Mouse (Mus musculus) midbrain, postnatal 0 days (tissue): ENCODE data around the gene Lin28b. TPM values are rescaled to one million over a fixed set of nuclear protein-coding genes. Genes with fewer than 3 reads are reported as not detected.

ENCODE experiments used
- ATAC-seq: fragments of 200-750 bp; cut with Nextera tagmentation; 2 replicates; pipeline ENCODE4 v1.8.0; 2017; ENCODE audit warnings: moderate number of reproducible peaks, mild to moderate bottlenecking, moderate TSS enrichment, moderate library complexity; ENCODE audit not compliant: low FRiP score
- DNase-seq: peaks from one replicate; pipeline ENCODE4 v3.0.0-alpha.2; 2015; ENCODE audit warnings: low spot score
- H3K27ac ChIP-seq: fragments of 300-500 bp; sonication (generic); 2 replicates; pipeline ENCODE4 v1.5.1; 2014; ENCODE audit warnings: low read depth, mild to moderate bottlenecking, low read length, mixed read lengths
- H3K27me3 ChIP-seq: fragments of 300-500 bp; sonication (generic); 2 replicates; pipeline ENCODE4 v1.6.1; 2014; ENCODE audit warnings: low read length, control low read depth, mixed read lengths; ENCODE audit not compliant: insufficient read depth
- H3K36me3 ChIP-seq: fragments of 300-500 bp; sonication (generic); 2 replicates; pipeline ENCODE4 v1.6.1; 2014; ENCODE audit warnings: low read length, control low read depth, mixed read lengths; ENCODE audit not compliant: insufficient read depth
- H3K4me1 ChIP-seq: fragments of 300-500 bp; sonication (generic); 2 replicates; pipeline ENCODE4 v1.6.1; 2014; ENCODE audit warnings: mild to moderate bottlenecking, control low read depth, antibody characterized with exemption, low read length, mixed read lengths; ENCODE audit not compliant: insufficient read depth
- H3K4me2 ChIP-seq: fragments of 300-500 bp; sonication (generic); 2 replicates; pipeline ENCODE4 v1.6.1; 2014; ENCODE audit warnings: low read depth, mild to moderate bottlenecking, low read length, mixed read lengths; ENCODE audit not compliant: poor library complexity, severe bottlenecking
- H3K4me3 ChIP-seq: fragments of 300-500 bp; sonication (generic); 2 replicates; pipeline ENCODE4 v1.5.1; 2014; ENCODE audit warnings: low read depth, mild to moderate bottlenecking, low read length, moderate library complexity
- H3K9ac ChIP-seq: fragments of 300-500 bp; sonication (generic); replicated peaks from 2 replicates; pipeline ENCODE4 v1.6.1; 2014; ENCODE audit warnings: mild to moderate bottlenecking, low read length, moderate library complexity, mixed read lengths; ENCODE audit not compliant: poor library complexity, severe bottlenecking
- H3K9me3 ChIP-seq: fragments of 300-500 bp; sonication (generic); 2 replicates; pipeline ENCODE4 v1.6.1; 2016; ENCODE audit warnings: low read length, control low read depth
- CTCF ChIP-seq: IDR thresholded peaks from 2 replicates; pipeline ENCODE4 v1.5.1; 2016; ENCODE audit warnings: antibody characterized with exemption, mild to moderate bottlenecking
- WGBS: fragments of 180-500 bp; shearing (Covaris S2); extraction: QIAGEN DNeasy Blood & Tissue Kit; methylation state at CpG from one replicate; pipeline ENCODE4 v1.1.7; 2014; 5-methylcytosine and 5-hydroxymethylcytosine counted together
- polyA plus RNA-seq: library from polyadenylated mRNA; unstranded; fragments of >200 nt; fragmentation: Nextera tagmentation; extraction: Ambion mirVana; gene quantifications from 2 replicates; pipeline ENCODE4 v1.2.1, GENCODE M21; 2015
- total RNA-seq: library from RNA; depleted of rRNA; stranded (reverse); fragments of >200 nt; gene quantifications from 2 replicates; pipeline ENCODE4 v1.2.3, GENCODE M21; 2014

Lin28b gene
- total and polyA plus RNA-seq, 2 experiments from 2014 or later: 4.4 to 9.0 TPM

- Histone ChIP-seq H3K27me3 (peaks cover 6% of the 10 kb centered on the region), H3K9ac (no peak overlapping the region), H3K4me1 (no peaks in the 10 kb centered on the region), H3K27ac (no peak overlapping the region), H3K9me3 (no peaks in the 10 kb centered on the region), H3K4me3 (peak overlapping the region; percentile 27), H3K4me2 (peak overlapping the region; percentile 37), H3K36me3 (no peaks in the 10 kb centered on the region)
- ATAC-seq: no peak
- DNase-seq: peak; percentile 2
- 19% methylated on average over 21 of the region's 21 CpGs for WGBS
- no peak for TF ChIP-seq CTCF
Measured at GRCm38 (mm10) chr10:45469027-45469996, 16.9 kb downstream of the Lin28b start.

GRCm38 (mm10) chr10:45468180-45468915 lies 17.8 kb downstream of the Lin28b start:
- Histone ChIP-seq H3K27ac (no peak overlapping the region), H3K4me3 (no peak overlapping the region), H3K27me3 (peaks cover 6% of the 10 kb centered on the region), H3K9me3 (no peaks in the 10 kb centered on the region), H3K9ac (no peak overlapping the region), H3K4me1 (no peaks in the 10 kb centered on the region), H3K36me3 (no peaks in the 10 kb centered on the region), H3K4me2 (no peak overlapping the region)
- ATAC-seq: no peak
- 53% methylated on average over 4 of the region's 4 CpGs for WGBS
- DNase-seq: no peak
- TF ChIP-seq CTCF: no peak

GRCm38 (mm10) chr10:45458637-45459036 lies 27.6 kb downstream of the Lin28b start:
- Histone ChIP-seq H3K9ac (no peak overlapping the region), H3K9me3 (no peaks in the 10 kb centered on the region), H3K4me2 (no peak overlapping the region), H3K27me3 (no peaks in the 10 kb centered on the region), H3K4me3 (no peak overlapping the region), H3K4me1 (no peaks in the 10 kb centered on the region), H3K36me3 (no peaks in the 10 kb centered on the region), H3K27ac (no peak overlapping the region)
- DNase-seq (no peak), ATAC-seq (no peak)
- no peak for TF ChIP-seq CTCF
- WGBS: 51% methylated on average over 2 of the region's 2 CpGs

- Histone ChIP-seq H3K27ac (no peak overlapping the region), H3K36me3 (no peaks in the 10 kb centered on the region), H3K9ac (no peak overlapping the region), H3K9me3 (no peaks in the 10 kb centered on the region), H3K4me3 (no peak overlapping the region), H3K4me1 (no peaks in the 10 kb centered on the region), H3K4me2 (no peak overlapping the region), H3K27me3 (no peaks in the 10 kb centered on the region)
- WGBS: 19% methylated on average over 2 of the region's 2 CpGs
- no peak for TF ChIP-seq CTCF
- ATAC-seq: no peak
- no peak for DNase-seq
Measured at GRCm38 (mm10) chr10:45458074-45458473, 28.1 kb downstream of the Lin28b start.

- H3K4me1 ChIP-seq: no peaks in the 10 kb centered on the region
- H3K36me3 ChIP-seq: no peaks in the 10 kb centered on the region
- no peak for TF ChIP-seq CTCF
- no peak overlapping the region for H3K27ac ChIP-seq
- no peaks in the 10 kb centered on the region for H3K27me3 ChIP-seq
- ATAC-seq: no peak
- no peak overlapping the region; the same call in 1 of the 2 replicates for H3K4me3 ChIP-seq
- 0 out of 2 replicates have a peak overlapping the region, but pooled peaks have one; percentile 2 for H3K9ac ChIP-seq
- H3K9me3 ChIP-seq: no peaks in the 10 kb centered on the region
- DNase-seq: no peak
- H3K4me2 ChIP-seq: peak overlapping the region; percentile 37
Measured at GRCm38 (mm10) chr10:45446625-45447024, 39.6 kb downstream of the Lin28b start.
